Mouse (Mus musculus) WW6 (cell line): ENCODE results near the gene Zfp639.

Experiments used
- DNase-seq: peaks from one replicate; pipeline ENCODE4 v3.0.0-alpha.2; 2013; ENCODE audit warnings: low read depth, low spot score

The Zfp639 gene

DNA sequence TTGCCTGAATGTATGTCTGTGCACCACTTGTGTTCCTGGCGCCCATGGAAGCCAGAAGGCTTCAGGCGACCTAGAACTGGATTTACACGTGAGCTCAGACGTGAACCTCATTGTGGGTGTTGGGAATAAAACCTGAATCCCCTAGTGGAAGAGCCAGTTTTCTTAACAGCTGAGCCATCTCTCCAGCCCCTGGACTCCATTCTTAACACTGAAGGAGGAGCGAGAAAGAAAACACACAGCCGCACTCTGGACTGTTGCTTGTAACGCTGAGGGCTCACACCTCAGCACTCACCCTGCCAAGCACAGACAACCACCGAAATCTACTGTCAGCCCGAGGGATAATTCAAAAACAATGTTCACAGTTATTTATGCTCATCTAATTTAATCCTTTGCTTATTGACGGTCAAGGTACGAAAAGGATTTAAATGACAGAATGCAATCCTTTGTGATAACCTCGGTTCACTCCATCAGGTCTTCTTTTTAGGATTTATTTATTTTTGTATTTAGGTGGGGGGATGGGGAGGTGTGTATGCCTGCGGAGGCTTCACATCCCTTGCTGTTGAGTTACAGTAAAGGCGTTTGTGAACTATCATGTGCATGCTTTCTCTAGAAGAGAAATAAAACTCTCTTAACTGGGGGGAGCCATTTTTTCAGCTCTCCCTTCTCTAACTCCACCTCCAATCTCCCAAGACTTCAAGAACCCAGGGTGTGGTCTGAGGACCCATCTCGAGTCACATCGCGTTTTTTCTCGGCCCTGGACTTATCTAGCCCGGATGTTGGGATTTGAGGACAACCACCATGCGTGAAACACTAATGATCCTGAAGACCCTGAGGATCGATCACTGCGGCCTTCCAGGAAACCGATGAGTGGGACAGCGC lies at the start of gene Zfp639:
Gene Zfp639, plus strand, starts transcription at position 764 of the 879 bp plus-strand sequence.
- no peak for DNase-seq

DNA sequence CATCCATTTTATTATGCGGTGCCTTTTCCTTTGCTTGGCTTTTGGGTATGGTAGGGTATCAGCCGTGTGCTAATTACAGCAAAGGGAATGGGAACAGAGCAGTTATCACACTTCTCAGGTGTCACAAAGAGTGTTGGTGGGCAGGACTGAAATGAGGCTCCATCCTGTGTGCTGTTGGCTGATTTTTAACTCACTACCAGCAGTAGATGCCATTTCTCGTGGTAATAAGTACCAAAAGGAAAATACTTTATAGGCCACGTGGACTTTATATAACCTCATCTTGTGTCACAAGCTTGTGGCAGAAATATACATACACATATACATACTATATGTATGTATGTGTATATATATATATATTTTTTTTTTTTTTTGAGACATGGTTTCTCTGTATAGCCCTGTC lies 42.7 kb upstream of the Zfp639 start:
- DNase-seq: no peak

DNA sequence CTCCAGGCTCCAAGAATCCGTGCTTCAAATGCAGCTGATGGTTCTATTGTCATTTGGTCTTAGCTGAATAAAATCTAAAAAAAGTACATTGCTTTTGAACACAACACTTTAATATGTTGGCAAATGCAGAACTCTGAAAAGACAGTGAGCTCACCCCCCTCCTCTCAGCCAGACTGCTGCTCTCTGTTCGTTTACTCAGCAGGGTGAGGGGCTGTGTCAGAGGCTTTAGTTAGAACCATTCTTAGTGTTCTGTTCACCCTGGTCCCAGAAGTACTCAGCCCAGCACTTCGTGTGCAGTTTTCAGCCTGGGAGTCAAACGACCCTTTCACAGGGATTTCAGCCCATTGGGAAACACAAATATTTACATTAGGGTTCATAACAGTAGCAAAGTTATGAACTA lies 41.6 kb upstream of the Zfp639 start:
- DNase-seq: no peak

- no peak for DNase-seq
Measured at GRCm38 (mm10) chr3:32470449-32470848, 39.6 kb upstream of the Zfp639 start.

DNA sequence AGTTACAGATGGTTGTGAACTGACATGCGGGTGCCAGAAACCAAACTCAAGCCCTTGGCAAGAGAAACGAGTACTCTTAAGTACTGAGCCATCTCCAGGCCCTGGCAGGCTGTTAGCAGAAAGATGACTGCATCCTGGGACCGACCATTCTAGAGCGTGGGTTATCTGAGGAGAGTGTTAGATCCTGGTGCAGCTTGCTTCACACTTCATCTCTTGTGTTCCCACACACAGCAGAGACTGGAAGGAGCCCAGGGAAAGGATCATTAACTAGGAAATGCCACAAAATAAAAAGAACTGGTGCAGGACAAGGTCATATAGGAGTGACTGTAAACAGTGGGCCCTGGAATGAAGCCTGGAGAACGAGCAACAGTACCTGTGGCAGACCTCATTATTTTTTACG lies 39.0 kb upstream of the Zfp639 start:
- no peak for DNase-seq

DNA sequence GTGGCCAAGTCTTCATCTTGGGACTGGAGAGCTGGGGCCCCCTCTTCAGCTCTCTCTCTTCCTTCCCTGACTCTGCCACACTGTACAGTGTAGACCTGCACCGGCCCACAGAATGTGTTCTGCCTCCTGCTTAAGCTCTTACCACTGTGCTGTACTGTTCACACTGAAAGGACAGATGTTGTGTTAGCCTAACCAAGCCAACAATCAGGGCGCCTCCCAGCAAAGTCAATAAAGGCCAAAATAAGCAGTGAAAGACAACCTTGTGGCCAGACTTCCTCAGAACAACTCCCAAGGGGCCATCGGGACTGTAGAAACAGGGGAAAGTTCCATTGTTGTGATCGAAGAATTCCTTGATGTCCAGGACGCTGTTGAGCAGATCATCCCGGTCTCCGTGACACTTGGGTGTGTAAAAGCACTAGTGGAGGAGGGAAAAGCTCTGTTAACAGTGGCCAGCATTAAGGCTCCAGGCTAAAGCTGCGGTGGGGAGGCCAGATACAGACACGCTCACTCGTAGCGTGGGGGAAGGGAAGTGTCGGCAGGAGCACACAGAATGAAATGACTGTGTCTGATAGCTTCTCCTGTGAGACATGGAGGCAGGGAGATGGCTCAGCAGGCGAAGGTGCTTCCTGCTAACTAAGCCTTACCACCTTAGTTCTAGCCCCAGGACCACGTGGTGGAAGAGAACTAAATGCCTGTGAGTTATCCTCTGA lies 37.7 kb upstream of the Zfp639 start:
- DNase-seq: no peak

DNA sequence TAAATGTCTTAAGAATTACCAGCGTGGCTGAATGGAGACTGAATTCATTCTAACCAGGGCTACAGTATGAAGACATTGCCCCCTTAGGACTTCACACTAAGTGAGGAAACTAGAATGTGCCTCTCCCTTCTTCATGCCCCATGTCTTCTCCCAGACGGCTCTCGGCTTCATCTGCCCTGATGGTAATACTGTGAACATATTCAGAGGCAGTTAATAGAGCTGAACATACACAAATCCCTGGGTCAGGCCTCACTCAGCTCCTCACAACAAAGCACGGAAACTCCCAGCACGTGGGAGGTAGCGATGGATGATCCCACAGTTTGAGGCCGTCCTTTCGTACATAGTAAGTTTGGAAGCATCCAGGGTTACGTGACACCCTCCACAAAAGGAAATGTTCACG lies 36.9 kb upstream of the Zfp639 start:
- no peak for DNase-seq

- no peak for DNase-seq
Measured at GRCm38 (mm10) chr3:32479961-32480360, 30.1 kb upstream of the Zfp639 start.

DNA sequence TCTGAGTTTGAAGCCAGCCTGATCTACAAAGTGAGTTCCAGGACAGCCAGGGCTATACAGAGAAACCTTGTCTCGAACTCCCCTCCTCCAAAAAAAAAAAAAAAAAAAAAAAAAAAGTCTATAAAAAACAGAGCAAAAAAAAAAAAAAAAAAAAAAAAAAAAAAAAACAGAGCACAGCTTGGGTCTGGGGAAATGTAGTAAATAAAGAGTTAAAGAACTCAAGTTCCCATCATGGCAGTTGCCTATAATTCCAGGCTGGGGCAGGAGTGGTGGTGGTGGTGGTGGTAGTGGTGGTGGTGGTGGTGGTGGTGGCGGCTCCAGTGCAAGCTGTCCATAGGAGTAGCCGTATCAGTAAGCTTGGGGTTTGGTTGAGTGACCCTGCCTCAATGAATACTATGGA lies 27.0 kb upstream of the Zfp639 start:
- no peak for DNase-seq

DNA sequence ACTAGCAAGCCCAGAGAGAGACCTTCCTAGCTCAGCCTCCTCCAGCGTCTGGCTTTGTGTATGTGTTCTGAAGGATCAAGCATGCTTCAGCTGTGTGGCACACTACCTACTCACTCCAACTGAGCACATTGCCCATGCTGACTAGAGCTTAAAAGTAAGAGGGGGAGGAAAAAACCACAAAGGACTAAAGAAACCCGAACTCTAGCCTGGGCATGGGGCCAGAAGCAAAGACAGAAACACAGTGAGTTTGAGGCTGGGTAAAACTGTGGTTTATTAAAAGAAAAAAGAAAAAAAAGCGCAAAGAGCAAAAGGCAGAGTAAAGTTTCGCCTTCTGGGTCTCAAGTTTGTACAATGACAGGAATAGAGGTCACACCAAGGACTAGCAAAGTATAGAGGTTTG lies 23.5 kb upstream of the Zfp639 start:
- DNase-seq: no peak

- no peak for DNase-seq
Measured at GRCm38 (mm10) chr3:32488172-32488571, 21.9 kb upstream of the Zfp639 start.

GRCm38 (mm10) chr3:32490076-32490927 lies 19.8 kb upstream of the Zfp639 start:
- no peak for DNase-seq

DNA sequence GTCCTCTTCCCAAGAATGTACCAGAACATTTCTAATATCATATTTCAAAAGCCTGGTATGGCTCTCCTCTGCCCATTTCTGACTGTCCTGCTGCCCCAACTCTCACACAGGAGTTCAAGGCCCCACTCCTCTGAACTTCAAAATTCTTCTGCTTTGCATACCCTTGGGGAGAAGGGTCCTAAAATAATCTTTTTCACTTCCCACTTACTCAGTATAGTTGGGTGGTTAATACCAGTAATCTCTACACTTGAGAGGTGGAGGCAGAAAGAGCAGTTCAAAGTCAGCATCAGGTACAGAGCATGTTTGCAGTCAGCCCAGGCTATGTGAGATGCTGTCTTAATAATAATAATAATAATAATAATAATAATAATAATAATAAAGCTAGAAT lies 19.1 kb upstream of the Zfp639 start:
- no peak for DNase-seq

GRCm38 (mm10) chr3:32492097-32493090 lies 17.7 kb upstream of the Zfp639 start, which contains the start of gene Kcnmb3:
Kcnmb3 (minus strand) TSS chr3:32492231.
- no peak for DNase-seq

GRCm38 (mm10) chr3:32494387-32495087 lies 15.5 kb upstream of the Zfp639 start:
- no peak for DNase-seq

DNA sequence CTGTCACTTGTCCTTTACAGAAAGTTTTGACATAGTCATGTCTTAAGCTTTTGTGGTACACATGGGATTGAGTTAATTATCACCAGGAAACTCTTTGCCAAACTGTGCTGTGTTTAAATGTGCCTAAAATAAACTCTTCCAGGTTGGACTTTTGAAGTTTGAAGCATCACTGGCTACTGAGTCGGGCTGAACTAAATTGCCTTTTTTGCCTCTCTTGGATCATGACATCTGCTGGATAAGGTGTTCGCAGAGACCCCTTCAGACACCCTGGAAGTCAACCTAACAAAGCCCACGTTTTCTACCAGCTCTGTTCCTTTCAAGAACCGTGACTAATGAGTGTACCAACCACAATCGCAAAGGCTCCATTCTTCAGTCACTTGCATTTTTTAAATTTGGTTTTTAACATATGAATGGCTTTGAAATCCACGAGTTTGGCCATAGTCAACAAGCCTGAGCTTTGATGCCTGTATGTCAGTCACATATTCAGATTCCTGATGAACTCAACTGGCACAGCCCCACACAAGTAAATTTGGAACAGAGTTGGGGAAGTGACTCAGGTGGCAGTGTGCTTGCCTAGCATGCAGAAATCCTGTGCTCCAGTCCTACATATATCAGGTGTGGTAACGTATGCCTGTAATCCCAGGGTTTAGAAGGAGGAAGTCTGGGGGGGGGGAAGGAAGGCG lies 14.8 kb upstream of the Zfp639 start:
- DNase-seq: no peak

- DNase-seq: no peak
Measured at GRCm38 (mm10) chr3:32495856-32496710, 14.0 kb upstream of the Zfp639 start.

DNA sequence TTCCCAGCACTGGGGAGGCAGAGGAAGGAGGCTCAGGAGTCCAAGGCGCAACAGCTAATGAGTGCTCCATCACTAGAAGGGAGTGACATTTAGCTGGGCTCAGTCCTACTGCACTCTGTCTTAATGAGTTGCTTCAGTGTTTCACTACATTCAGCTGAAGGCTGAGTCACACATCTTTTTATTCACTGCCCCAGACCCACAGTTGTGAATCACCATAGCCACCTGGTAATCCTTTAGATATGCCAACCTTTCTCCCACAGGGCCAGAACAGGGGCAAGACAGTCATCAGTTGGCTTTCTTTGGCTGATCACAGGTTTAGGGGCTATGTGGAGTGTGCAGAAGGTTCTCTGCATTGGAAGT lies 13.4 kb upstream of the Zfp639 start:
- DNase-seq: no peak

- DNase-seq: no peak
Measured at GRCm38 (mm10) chr3:32500346-32500745, 9.7 kb upstream of the Zfp639 start.
